Mouse (Mus musculus) spleen, adult 2 months (tissue): Measurements from ENCODE around the gene Morc3.

Experiments
- CTCF ChIP-seq: fragments of 200-500 bp; IDR thresholded peaks from 2 replicates; pipeline ENCODE4 v1.5.1; 2011; ENCODE audit warnings: mild to moderate bottlenecking, inconsistent platforms; ENCODE audit not compliant: insufficient read depth, insufficient read length, insufficient replicate concordance; ENCODE audit errors: extremely low read depth
- POLR2A ChIP-seq: fragments of 200-500 bp; IDR thresholded peaks from 2 replicates; pipeline ENCODE4 v1.6.1; 2011; ENCODE audit warnings: low read depth, low read length, inconsistent platforms

DNA sequence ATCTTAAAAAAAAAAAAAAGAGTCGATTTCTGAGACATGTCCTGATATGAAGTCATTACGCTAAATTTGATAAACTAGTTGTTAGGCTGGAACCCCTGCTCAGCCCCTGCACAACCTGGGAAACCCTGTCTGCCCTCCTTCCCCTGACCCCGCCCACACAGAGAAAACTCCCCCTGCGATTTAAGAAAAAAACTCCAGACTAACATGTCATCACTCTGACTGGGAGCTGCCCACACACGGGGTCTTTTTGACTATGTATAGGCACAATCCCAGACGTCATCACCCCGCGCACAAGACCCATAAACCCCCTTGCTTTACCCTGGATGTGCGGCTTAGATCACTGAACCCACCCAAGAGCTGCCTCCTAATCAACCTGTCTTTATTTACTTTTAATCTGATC is 1.9 kb upstream of the Morc3 start:
- TF ChIP-seq CTCF (no peak), POLR2A (no peak)
